Mouse (Mus musculus) heart, adult 9 months (tissue): ENCODE results near the gene Olfr11.

Source experiments
- DNase-seq, 2 experiments: peaks; one replicate each; pipeline ENCODE4 v3.0.0; 2022; ENCODE audit warnings: low spot score in 2 of 2

Gene Olfr11

GRCm38 (mm10) chr13:21642418-21642817 is at the start of gene Olfr11:
Olfr11 (minus strand) TSS chr13:21642518.
- DNase-seq: no peak

DNA sequence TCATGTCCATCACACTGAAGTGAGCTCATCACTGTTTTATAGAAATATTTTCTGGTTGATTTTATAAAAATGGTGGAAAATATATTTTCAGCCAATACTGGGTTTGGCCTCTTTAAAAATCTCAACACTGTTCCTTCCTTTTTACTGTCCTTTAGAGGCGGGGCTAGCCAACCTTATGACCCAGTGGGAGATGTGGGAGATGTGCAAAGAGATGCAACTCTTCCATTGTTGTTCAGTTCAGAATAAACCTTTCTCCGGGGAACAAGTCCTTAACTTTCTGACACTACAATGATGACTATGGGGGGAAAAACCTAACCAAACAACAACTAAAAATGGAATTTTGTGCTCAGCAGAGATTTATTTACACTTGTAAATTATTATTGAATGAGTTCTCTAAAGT is 35.0 kb upstream of the Olfr11 start, which contains the start of gene Olfr1360:
Gene Olfr1360 (minus strand): TSS at position 101 of the 400 bp plus-strand sequence.
- DNase-seq: no peak

DNA sequence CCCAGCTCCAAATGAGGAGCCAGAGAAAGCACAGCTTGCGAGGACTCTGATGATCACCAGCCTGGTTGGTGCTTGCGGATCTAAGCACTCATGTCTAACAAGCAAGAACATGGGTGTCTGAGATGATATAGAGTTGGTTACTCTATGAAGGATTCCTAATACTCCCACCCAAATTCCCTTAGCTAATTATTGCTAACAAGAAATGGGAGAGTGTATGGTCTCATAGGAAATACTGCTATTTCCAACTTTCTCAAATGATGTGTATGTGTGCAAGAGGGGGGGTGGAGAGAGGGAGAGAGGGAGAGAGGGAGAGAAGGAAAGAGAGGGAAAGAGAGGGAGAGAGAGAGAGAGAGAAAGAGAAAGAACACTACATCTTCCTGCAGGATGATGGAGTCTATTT is 21.0 kb upstream of the Olfr11 start, which contains the start of gene Olfr1361:
Gene Olfr1361 (minus strand): TSS at position 101 of the 400 bp plus-strand sequence.
- DNase-seq: no peak

DNA sequence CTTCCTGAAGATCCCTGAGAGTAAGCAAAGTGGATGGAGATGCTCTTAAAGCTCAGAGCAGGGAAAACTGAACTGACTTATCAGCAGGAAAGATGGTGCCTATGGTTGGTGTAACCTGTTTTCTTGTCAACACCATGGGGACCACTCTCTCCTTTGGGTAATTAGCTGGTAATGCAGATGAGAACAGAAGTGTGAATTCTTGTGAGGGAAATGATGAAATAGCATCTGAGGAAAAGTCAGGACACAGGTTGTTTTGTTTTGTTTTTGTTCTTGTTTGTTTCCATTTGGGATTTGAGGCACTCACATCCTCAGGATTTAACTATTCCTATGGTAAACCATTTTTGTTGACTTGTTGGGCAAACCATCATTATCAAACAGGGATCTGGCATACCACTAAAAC is 28.4 kb downstream of the Olfr11 start, which contains the start of gene Olfr1362:
Gene Olfr1362 (minus strand): TSS at position 101 of the 400 bp plus-strand sequence.
- no peak for DNase-seq

GRCm38 (mm10) chr13:21591618-21592017 is 50.7 kb downstream of the Olfr11 start:
- no peak for DNase-seq
